Mouse (Mus musculus) liver, embryonic 11.5 days (tissue): ENCODE measurements around the gene Cacna1d. TPM values are rescaled to one million over a fixed set of nuclear protein-coding genes. Genes with fewer than 3 reads are reported as not detected.

Source experiments
- ATAC-seq: fragments of 200-750 bp; cut with Nextera tagmentation; replicated peaks from 2 replicates; pipeline ENCODE4 v1.8.0; 2017; ENCODE audit warnings: moderate number of reproducible peaks, mild to moderate bottlenecking, moderate TSS enrichment, moderate library complexity; ENCODE audit not compliant: low FRiP score
- DNase-seq: peaks from one replicate; pipeline ENCODE4 v3.0.0-alpha.2; 2017; ENCODE audit warnings: low spot score
- H3K27ac ChIP-seq: fragments of 300-500 bp; sonication (generic); 2 replicates; pipeline ENCODE4 v1.5.1; 2014; ENCODE audit warnings: mild to moderate bottlenecking, low read depth, low read length, control low read depth
- H3K27me3 ChIP-seq: fragments of 300-500 bp; sonication (generic); replicated peaks from 2 replicates; pipeline ENCODE4 v1.6.1; 2014; ENCODE audit warnings: low read length, mixed read lengths; ENCODE audit not compliant: control insufficient read depth, insufficient read depth
- H3K36me3 ChIP-seq: fragments of 300-500 bp; sonication (generic); 2 replicates; pipeline ENCODE4 v1.6.1; 2014; ENCODE audit warnings: mild to moderate bottlenecking, low read length, moderate library complexity, mixed read lengths; ENCODE audit not compliant: control insufficient read depth, insufficient read depth
- H3K4me1 ChIP-seq: fragments of 300-500 bp; sonication (generic); replicated peaks from 2 replicates; pipeline ENCODE4 v1.6.1; 2014; ENCODE audit warnings: low read length, mixed read lengths; ENCODE audit not compliant: control insufficient read depth, insufficient read depth
- H3K4me2 ChIP-seq: fragments of 300-500 bp; sonication (generic); 2 replicates; pipeline ENCODE4 v1.6.1; 2014; ENCODE audit warnings: mild to moderate bottlenecking, control low read depth, moderate library complexity
- H3K4me3 ChIP-seq: fragments of 300-500 bp; sonication (generic); 2 replicates; pipeline ENCODE4 v1.5.1; 2014; ENCODE audit warnings: low read depth, low read length, control low read depth
- H3K9ac ChIP-seq: fragments of 300-500 bp; sonication (generic); 2 replicates; pipeline ENCODE4 v1.6.1; 2014; ENCODE audit warnings: low read depth, low read length, control low read depth
- H3K9me3 ChIP-seq: fragments of 300-500 bp; sonication (generic); 2 replicates; pipeline ENCODE4 v1.6.1; 2016; ENCODE audit warnings: low read length, inconsistent platforms, mixed read lengths; ENCODE audit not compliant: control insufficient read depth
- WGBS: fragments of 180-500 bp; shearing (Covaris S2); extraction: QIAGEN DNeasy Blood & Tissue Kit; methylation state at CpG from one replicate; pipeline ENCODE4 v1.1.7; 2014; 5-methylcytosine and 5-hydroxymethylcytosine counted together
- polyA plus RNA-seq: library from polyadenylated mRNA; unstranded; fragments of >200 nt; fragmentation: Nextera tagmentation; extraction: Ambion mirVana; gene quantifications from 2 replicates; pipeline ENCODE4 v1.2.1, GENCODE M21; 2014

The Cacna1d gene
- polyA plus RNA-seq, 1 experiment from 2014 or later: 1.2 TPM

GRCm38 (mm10) chr14:30292135-30292463 lies 199.2 kb downstream of the Cacna1d start:
- WGBS: 39% methylated on average over 1 of the region's 1 CpGs
- ATAC-seq: no peak

GRCm38 (mm10) chr14:30291389-30292134 lies 199.7 kb downstream of the Cacna1d start:
- ATAC-seq: no peak
- Histone ChIP-seq H3K4me1 (no peaks in the 10 kb centered on the region), H3K27me3 (no peaks in the 10 kb centered on the region), H3K36me3 (no peaks in the 10 kb centered on the region), H3K27ac (no peak overlapping the region), H3K4me2 (no peak overlapping the region), H3K9me3 (no peaks in the 10 kb centered on the region), H3K9ac (no peak overlapping the region), H3K4me3 (no peak overlapping the region)
- DNase-seq: no peak
- WGBS: 63% methylated on average over 9 of the region's 9 CpGs

More at GRCm38 (mm10) chr14:30292135-30292463, 199.2 kb downstream of the Cacna1d start:
- no peaks in the 10 kb centered on the region for H3K27me3 ChIP-seq
- no peak for DNase-seq
- no peaks in the 10 kb centered on the region for H3K4me1 ChIP-seq
- no peak overlapping the region for H3K9ac ChIP-seq
- H3K4me3 ChIP-seq: no peak overlapping the region
- H3K27ac ChIP-seq: no peak overlapping the region
- no peak overlapping the region for H3K4me2 ChIP-seq
- no peaks in the 10 kb centered on the region for H3K9me3 ChIP-seq
- no peaks in the 10 kb centered on the region for H3K36me3 ChIP-seq

GRCm38 (mm10) chr14:30284446-30284845 lies 206.8 kb downstream of the Cacna1d start:
- Histone ChIP-seq H3K9me3 (no peaks in the 10 kb centered on the region), H3K4me3 (no peak overlapping the region), H3K27me3 (no peaks in the 10 kb centered on the region), H3K27ac (no peak overlapping the region), H3K9ac (no peak overlapping the region), H3K4me2 (no peak overlapping the region), H3K4me1 (no peaks in the 10 kb centered on the region), H3K36me3 (no peaks in the 10 kb centered on the region)
- ATAC-seq (no peak), DNase-seq (no peak)
- WGBS: 57% methylated on average over 10 of the region's 10 CpGs

GRCm38 (mm10) chr14:30284022-30284421 lies 207.2 kb downstream of the Cacna1d start:
- Histone ChIP-seq H3K4me2 (no peak overlapping the region), H3K4me1 (no peaks in the 10 kb centered on the region), H3K27me3 (no peaks in the 10 kb centered on the region), H3K9ac (no peak overlapping the region), H3K4me3 (no peak overlapping the region), H3K9me3 (no peaks in the 10 kb centered on the region), H3K27ac (no peak overlapping the region), H3K36me3 (no peaks in the 10 kb centered on the region)
- ATAC-seq (no peak), DNase-seq (no peak)
- WGBS: 61% methylated on average over 10 of the region's 10 CpGs

GRCm38 (mm10) chr14:30275572-30275971 lies 215.7 kb downstream of the Cacna1d start:
- H3K9ac ChIP-seq: no peak overlapping the region
- no peak overlapping the region for H3K27ac ChIP-seq
- H3K4me3 ChIP-seq: no peak overlapping the region
- H3K4me1 ChIP-seq: no peaks in the 10 kb centered on the region
- WGBS: 90% methylated on average over 9 of the region's 9 CpGs
- H3K36me3 ChIP-seq: no peaks in the 10 kb centered on the region
- DNase-seq (no peak), ATAC-seq (no peak)
- H3K4me2 ChIP-seq: no peak overlapping the region
- no peaks in the 10 kb centered on the region for H3K27me3 ChIP-seq
- no peaks in the 10 kb centered on the region for H3K9me3 ChIP-seq

GRCm38 (mm10) chr14:30272976-30273375 lies 218.3 kb downstream of the Cacna1d start:
- ATAC-seq (no peak), DNase-seq (no peak)
- Histone ChIP-seq H3K36me3 (no peaks in the 10 kb centered on the region), H3K27ac (no peak overlapping the region), H3K27me3 (no peaks in the 10 kb centered on the region), H3K9me3 (no peaks in the 10 kb centered on the region), H3K4me3 (no peak overlapping the region), H3K4me2 (no peak overlapping the region), H3K4me1 (no peaks in the 10 kb centered on the region), H3K9ac (no peak overlapping the region)
- WGBS: 72% methylated on average over 4 of the region's 4 CpGs

GRCm38 (mm10) chr14:30272523-30272922 lies 218.7 kb downstream of the Cacna1d start:
- no peak for ATAC-seq
- 82% methylated on average over 5 of the region's 5 CpGs for WGBS
- no peak overlapping the region for H3K4me3 ChIP-seq
- no peak overlapping the region for H3K4me2 ChIP-seq
- no peak for DNase-seq
- no peak overlapping the region for H3K9ac ChIP-seq
- no peaks in the 10 kb centered on the region for H3K27me3 ChIP-seq
- H3K9me3 ChIP-seq: no peaks in the 10 kb centered on the region
- no peaks in the 10 kb centered on the region for H3K4me1 ChIP-seq
- H3K36me3 ChIP-seq: no peaks in the 10 kb centered on the region
- no peak overlapping the region for H3K27ac ChIP-seq

GRCm38 (mm10) chr14:30271856-30272255 lies 219.4 kb downstream of the Cacna1d start:
- H3K9ac ChIP-seq: no peak overlapping the region
- ATAC-seq (no peak), DNase-seq (no peak)
- no peak overlapping the region for H3K27ac ChIP-seq
- WGBS: 75% methylated on average over 8 of the region's 8 CpGs
- no peaks in the 10 kb centered on the region for H3K27me3 ChIP-seq
- no peak overlapping the region for H3K4me2 ChIP-seq
- H3K36me3 ChIP-seq: no peaks in the 10 kb centered on the region
- H3K4me3 ChIP-seq: no peak overlapping the region
- no peaks in the 10 kb centered on the region for H3K4me1 ChIP-seq
- H3K9me3 ChIP-seq: no peaks in the 10 kb centered on the region

GRCm38 (mm10) chr14:30270350-30270749 lies 220.9 kb downstream of the Cacna1d start:
- DNase-seq (no peak), ATAC-seq (no peak)
- 74% methylated on average over 5 of the region's 5 CpGs for WGBS

More at GRCm38 (mm10) chr14:30270350-30270749, 220.9 kb downstream of the Cacna1d start:
- no peaks in the 10 kb centered on the region for H3K27me3 ChIP-seq
- H3K36me3 ChIP-seq: no peaks in the 10 kb centered on the region
- H3K9me3 ChIP-seq: no peaks in the 10 kb centered on the region
- no peak overlapping the region for H3K27ac ChIP-seq
- no peak overlapping the region for H3K9ac ChIP-seq
- H3K4me1 ChIP-seq: no peaks in the 10 kb centered on the region
- no peak overlapping the region for H3K4me2 ChIP-seq
- H3K4me3 ChIP-seq: no peak overlapping the region
